Mouse (Mus musculus): ENCODE data around the gene Aldh3b1. TPM values are rescaled to one million over a fixed set of nuclear protein-coding genes. Genes with fewer than 3 reads are reported as not detected.

Aldh3b1 gene
- polyA plus RNA-seq, 1 experiment from 2014 or later, result 1.1 TPM

- 59% methylated on average over 6 of the region's 6 CpGs for WGBS
- Histone ChIP-seq H3K9me3 (replicated peaks) (no peaks in the 10 kb centered on the region), H3K4me1 (peaks cover 16% of the 10 kb centered on the region), H3K27me3 (no peaks in the 10 kb centered on the region), H3K4me2 (0 out of 2 replicates have a peak overlapping the region, but pooled peaks have one; percentile 1), H3K36me3 (ENCODE audit: poor library complexity, severe bottlenecking) (peaks cover 35% of the 10 kb centered on the region), H3K27ac (no peak overlapping the region), H3K9ac (peak overlapping the region; percentile 1; the same call in 1 of the 2 replicates), H3K4me3 (no peak overlapping the region)
- ATAC-seq, result no peak
Observed at GRCm38 (mm10) chr19:3905261-3905969, 24.2 kb downstream of the Aldh3b1 start.

GRCm38 (mm10) chr19:3904363-3904675 is 25.3 kb downstream of the Aldh3b1 start:
- no peak overlapping the region for H3K27ac ChIP-seq
- no peaks in the 10 kb centered on the region for H3K27me3 ChIP-seq
- H3K4me3 ChIP-seq, result no peak overlapping the region
- H3K4me2 ChIP-seq, result no peak overlapping the region
- peaks cover 16% of the 10 kb centered on the region for H3K4me1 ChIP-seq
- 59% methylated on average over 10 of the region's 10 CpGs for WGBS
- no peaks in the 10 kb centered on the region for H3K9me3 ChIP-seq (replicated peaks)
- no peak for ATAC-seq
- H3K36me3 ChIP-seq (ENCODE audit: poor library complexity, severe bottlenecking), result peaks cover 24% of the 10 kb centered on the region
- H3K9ac ChIP-seq, result no peak overlapping the region

- H3K9ac ChIP-seq, result no peak overlapping the region
- H3K36me3 ChIP-seq (ENCODE audit: poor library complexity, severe bottlenecking), result peaks cover 19% of the 10 kb centered on the region
- ATAC-seq, result no peak
- WGBS, result 62% methylated on average over 25 of the region's 25 CpGs
- H3K27ac ChIP-seq, result no peak overlapping the region
- H3K4me2 ChIP-seq, result no peak overlapping the region
- H3K27me3 ChIP-seq, result no peaks in the 10 kb centered on the region
- peaks cover 16% of the 10 kb centered on the region for H3K4me1 ChIP-seq
- H3K4me3 ChIP-seq, result no peak overlapping the region
- no peaks in the 10 kb centered on the region for H3K9me3 ChIP-seq (replicated peaks)
Observed at GRCm38 (mm10) chr19:3903648-3904362, 25.8 kb downstream of the Aldh3b1 start.

- WGBS, result 82% methylated on average over 12 of the region's 12 CpGs
Observed at GRCm38 (mm10) chr19:3902966-3903365, 26.6 kb downstream of the Aldh3b1 start.

GRCm38 (mm10) chr19:3899618-3900017 is 30.0 kb downstream of the Aldh3b1 start:
- WGBS, result 95% methylated on average over 4 of the region's 4 CpGs
- Histone ChIP-seq H3K27me3 (no peaks in the 10 kb centered on the region), H3K27ac (no peak overlapping the region), H3K4me2 (no peak overlapping the region), H3K9me3 (replicated peaks) (no peaks in the 10 kb centered on the region), H3K9ac (no peak overlapping the region), H3K36me3 (ENCODE audit: poor library complexity, severe bottlenecking) (peaks cover 32% of the 10 kb centered on the region), H3K4me3 (no peak overlapping the region), H3K4me1 (peaks cover 10% of the 10 kb centered on the region)
- ATAC-seq, result no peak

More at GRCm38 (mm10) chr19:3902966-3903365, 26.6 kb downstream of the Aldh3b1 start:
- Histone ChIP-seq H3K4me3 (no peak overlapping the region), H3K27me3 (no peaks in the 10 kb centered on the region), H3K4me2 (no peak overlapping the region), H3K4me1 (peaks cover 16% of the 10 kb centered on the region), H3K9ac (no peak overlapping the region), H3K27ac (no peak overlapping the region), H3K9me3 (replicated peaks) (no peaks in the 10 kb centered on the region), H3K36me3 (ENCODE audit: poor library complexity, severe bottlenecking) (peaks cover 11% of the 10 kb centered on the region; the same call in 1 of the 2 replicates)
- no peak for ATAC-seq

GRCm38 (mm10) chr19:3898952-3899351 is 30.7 kb downstream of the Aldh3b1 start:
- no peak overlapping the region for H3K27ac ChIP-seq
- H3K4me2 ChIP-seq, result no peak overlapping the region

GRCm38 (mm10) chr19:3897557-3897956 is 32.1 kb downstream of the Aldh3b1 start:
- Histone ChIP-seq H3K4me2 (no peak overlapping the region), H3K4me1 (peaks cover 10% of the 10 kb centered on the region), H3K4me3 (no peak overlapping the region), H3K27me3 (no peaks in the 10 kb centered on the region), H3K9me3 (replicated peaks) (no peaks in the 10 kb centered on the region), H3K36me3 (ENCODE audit: poor library complexity, severe bottlenecking) (peaks cover 53% of the 10 kb centered on the region), H3K9ac (no peak overlapping the region), H3K27ac (no peak overlapping the region)
- 95% methylated on average over 5 of the region's 5 CpGs for whole genome bisulfite sequencing
- ATAC-seq, result no peak

More at GRCm38 (mm10) chr19:3898952-3899351, 30.7 kb downstream of the Aldh3b1 start:
- 85% methylated on average over 7 of the region's 7 CpGs for WGBS
- H3K4me3 ChIP-seq, result no peak overlapping the region
- peaks cover 39% of the 10 kb centered on the region for H3K36me3 ChIP-seq (ENCODE audit: poor library complexity, severe bottlenecking)
- no peak for ATAC-seq
- H3K4me1 ChIP-seq, result peaks cover 10% of the 10 kb centered on the region
- no peak overlapping the region for H3K9ac ChIP-seq
- H3K27me3 ChIP-seq, result no peaks in the 10 kb centered on the region
- no peaks in the 10 kb centered on the region for H3K9me3 ChIP-seq (replicated peaks)

GRCm38 (mm10) chr19:3896208-3896607 is 33.4 kb downstream of the Aldh3b1 start:
- H3K36me3 ChIP-seq (ENCODE audit: poor library complexity, severe bottlenecking), result peaks cover 58% of the 10 kb centered on the region
- ATAC-seq, result no peak
- no peak overlapping the region for H3K27ac ChIP-seq
- H3K27me3 ChIP-seq, result no peaks in the 10 kb centered on the region
- H3K4me1 ChIP-seq, result peaks cover 10% of the 10 kb centered on the region
- no peak overlapping the region for H3K4me2 ChIP-seq
- no peak overlapping the region for H3K4me3 ChIP-seq
- H3K9me3 ChIP-seq (replicated peaks), result no peaks in the 10 kb centered on the region
- 93% methylated on average over 10 of the region's 10 CpGs for WGBS
- H3K9ac ChIP-seq, result no peak overlapping the region

- Histone ChIP-seq H3K4me3 (no peak overlapping the region), H3K9me3 (replicated peaks) (no peaks in the 10 kb centered on the region), H3K4me1 (peaks cover 10% of the 10 kb centered on the region), H3K27me3 (no peaks in the 10 kb centered on the region), H3K27ac (peak overlapping the region; percentile 40; the same call in 1 of the 2 replicates), H3K36me3 (ENCODE audit: poor library complexity, severe bottlenecking) (peaks cover 68% of the 10 kb centered on the region), H3K4me2 (no peak overlapping the region), H3K9ac (0 out of 2 replicates have a peak overlapping the region, but pooled peaks have one; percentile 30)
- 38% methylated on average over 3 of the region's 3 CpGs for WGBS
- 0 out of 2 replicates have a peak, but pooled peaks have one; percentile 43 for ATAC-seq
Observed at GRCm38 (mm10) chr19:3895171-3895631, 34.4 kb downstream of the Aldh3b1 start.

- Histone ChIP-seq H3K4me1 (peaks cover 10% of the 10 kb centered on the region), H3K4me3 (no peak overlapping the region), H3K4me2 (no peak overlapping the region), H3K27ac (no peak overlapping the region), H3K9ac (no peak overlapping the region), H3K27me3 (no peaks in the 10 kb centered on the region), H3K9me3 (replicated peaks) (no peaks in the 10 kb centered on the region), H3K36me3 (ENCODE audit: poor library complexity, severe bottlenecking) (peaks cover 77% of the 10 kb centered on the region)
- WGBS, result 98% methylated on average over 2 of the region's 2 CpGs
- ATAC-seq, result no peak
Observed at GRCm38 (mm10) chr19:3894294-3894693, 35.3 kb downstream of the Aldh3b1 start.

GRCm38 (mm10) chr19:3893545-3894116 is 36.0 kb downstream of the Aldh3b1 start:
- H3K9me3 ChIP-seq (replicated peaks), result no peaks in the 10 kb centered on the region
- peaks cover 84% of the 10 kb centered on the region for H3K36me3 ChIP-seq (ENCODE audit: poor library complexity, severe bottlenecking)
- no peak for ATAC-seq
- H3K4me1 ChIP-seq, result peaks cover 10% of the 10 kb centered on the region
- H3K27me3 ChIP-seq, result no peaks in the 10 kb centered on the region
- no peak overlapping the region for H3K4me2 ChIP-seq
- H3K4me3 ChIP-seq, result no peak overlapping the region
- no peak overlapping the region for H3K9ac ChIP-seq
- WGBS, result 92% methylated on average over 4 of the region's 4 CpGs
- H3K27ac ChIP-seq, result no peak overlapping the region

GRCm38 (mm10) chr19:3890181-3890580 is 39.4 kb downstream of the Aldh3b1 start:
- ATAC-seq, result no peak
- Histone ChIP-seq H3K36me3 (ENCODE audit: poor library complexity, severe bottlenecking) (peaks cover 94% of the 10 kb centered on the region), H3K4me1 (peaks cover 3% of the 10 kb centered on the region), H3K4me3 (no peak overlapping the region), H3K9ac (no peak overlapping the region), H3K27ac (no peak overlapping the region), H3K27me3 (no peaks in the 10 kb centered on the region), H3K4me2 (no peak overlapping the region), H3K9me3 (replicated peaks) (no peaks in the 10 kb centered on the region)
- 87% methylated on average over 8 of the region's 8 CpGs for WGBS

Data from forebrain, embryonic 13.5 days (tissue).